Mouse (Mus musculus) spleen, adult 2 months (tissue): ENCODE results near the gene Mif4gd. TPM values are rescaled to one million over a fixed set of nuclear protein-coding genes. Genes with fewer than 3 reads are reported as not detected.

Source experiments
- DNase-seq, 2 experiments: peaks; one replicate each; pipeline versions ENCODE4 v3.0.0 to v3.0.0-alpha.2; 2012 to 2021; ENCODE audit warnings: low spot score in 2 of 2, low read depth in 1 of 2
- H3K27ac ChIP-seq: fragments of 200-500 bp; 2 replicates; pipeline ENCODE4 v1.5.1; 2012; ENCODE audit warnings: low read length, inconsistent platforms; ENCODE audit not compliant: insufficient read depth
- H3K27me3 ChIP-seq: fragments of 200-500 bp; 2 replicates; pipeline ENCODE4 v1.6.1; 2012; ENCODE audit warnings: mild to moderate bottlenecking, moderate library complexity, low read length, inconsistent platforms; ENCODE audit not compliant: control insufficient read depth, insufficient read depth
- H3K36me3 ChIP-seq: fragments of 200-500 bp; 2 replicates; pipeline ENCODE4 v1.6.1; 2012; ENCODE audit warnings: mild to moderate bottlenecking, low read length, inconsistent platforms; ENCODE audit not compliant: control insufficient read depth, insufficient read depth
- H3K4me1 ChIP-seq: fragments of 200-500 bp; 2 replicates; pipeline ENCODE4 v1.6.1; 2011; ENCODE audit warnings: inconsistent platforms; ENCODE audit not compliant: control insufficient read depth, insufficient read depth, insufficient read length
- H3K4me3 ChIP-seq: fragments of 200-500 bp; 2 replicates; pipeline ENCODE4 v1.5.1; 2011; ENCODE audit warnings: mild to moderate bottlenecking, inconsistent platforms; ENCODE audit not compliant: insufficient read depth, insufficient read length; ENCODE audit errors: extremely low read depth
- CTCF ChIP-seq: fragments of 200-500 bp; IDR thresholded peaks from 2 replicates; pipeline ENCODE4 v1.5.1; 2011; ENCODE audit warnings: mild to moderate bottlenecking, inconsistent platforms; ENCODE audit not compliant: insufficient read depth, insufficient read length, insufficient replicate concordance; ENCODE audit errors: extremely low read depth
- POLR2A ChIP-seq: fragments of 200-500 bp; IDR thresholded peaks from 2 replicates; pipeline ENCODE4 v1.6.1; 2011; ENCODE audit warnings: low read depth, low read length, inconsistent platforms
- WGBS: fragments of 180-500 bp; shearing (Covaris S2); methylation state at CpG from one replicate; pipeline ENCODE4 v1.1.7; 2018; 5-methylcytosine and 5-hydroxymethylcytosine counted together
- polyA plus RNA-seq: library from polyadenylated mRNA; depleted of rRNA; stranded (reverse); fragments of >200 nt; gene quantifications from 2 replicates; pipeline ENCODE4 v1.2.3, GENCODE M21; 2012

Gene Mif4gd
- polyA plus RNA-seq, 1 experiment: 175 TPM

DNA sequence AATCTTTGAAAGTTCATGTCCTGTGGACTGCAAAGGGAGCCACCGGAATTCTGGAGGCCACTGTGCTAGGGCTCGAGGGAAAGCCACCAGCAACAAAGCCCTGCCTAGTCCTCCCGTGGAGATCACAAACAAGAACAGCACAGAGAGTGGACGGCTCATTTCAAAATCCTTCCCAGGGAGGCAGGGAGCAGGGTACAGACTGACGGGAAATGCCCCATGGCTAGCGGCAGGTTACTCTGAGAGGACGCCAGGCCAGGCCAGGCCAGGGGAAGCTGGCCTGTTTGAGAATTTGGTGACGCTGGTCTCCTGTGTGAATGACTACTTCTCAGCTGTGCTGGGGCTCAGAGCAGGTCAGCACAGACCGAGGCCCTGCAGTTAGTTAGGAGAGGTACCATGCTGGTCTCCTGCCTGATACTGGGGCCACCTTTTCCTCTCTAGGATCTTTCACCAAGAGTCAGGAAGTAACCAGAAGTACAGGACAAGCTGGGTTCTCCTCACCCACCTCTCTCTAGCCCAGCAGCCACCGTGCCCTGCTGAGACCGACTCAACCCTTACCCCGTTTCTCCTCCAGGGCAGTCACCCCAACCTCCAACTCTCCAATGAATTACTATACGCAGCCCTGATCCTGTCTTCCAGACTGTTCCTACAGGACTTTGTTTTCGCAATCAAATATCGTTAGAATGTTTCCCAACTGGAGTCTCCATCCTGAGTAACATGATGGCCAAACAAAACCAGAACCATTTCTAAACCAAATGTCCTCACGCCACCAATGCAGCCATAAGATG is 6.2 kb upstream of the Mif4gd start:
- Histone ChIP-seq H3K36me3 (peaks cover 49% of the 10 kb centered on the region), H3K4me1 (peaks cover 3% of the 10 kb centered on the region; the same call in 1 of the 2 replicates), H3K27me3 (no peaks in the 10 kb centered on the region), H3K4me3 (no peak overlapping the region), H3K27ac (no peak overlapping the region)
- DNase-seq: no peak
- TF ChIP-seq CTCF: no peak
- TF ChIP-seq POLR2A: no peak
- 95% methylated on average over 16 of the region's 16 CpGs for WGBS

DNA sequence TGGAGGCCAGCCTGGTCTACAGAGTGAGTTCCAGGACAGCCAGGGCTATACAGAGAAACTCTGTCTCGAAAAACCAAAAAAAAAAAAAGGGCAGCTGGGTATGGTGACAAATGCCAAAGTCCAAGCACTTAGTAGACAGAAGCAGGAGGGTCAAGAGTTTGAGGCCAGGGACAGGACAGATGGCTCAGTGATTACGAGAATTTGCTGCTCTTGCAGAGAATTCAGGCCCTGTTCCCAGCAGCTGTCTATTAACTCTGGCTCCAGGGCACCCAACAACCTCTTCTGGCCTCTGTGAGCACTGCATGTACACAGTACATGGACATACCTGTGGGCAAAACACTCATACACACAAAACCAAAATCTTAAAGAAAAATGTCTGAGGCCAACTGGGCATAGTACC is 5.2 kb upstream of the Mif4gd start:
- DNase-seq: no peak

DNA sequence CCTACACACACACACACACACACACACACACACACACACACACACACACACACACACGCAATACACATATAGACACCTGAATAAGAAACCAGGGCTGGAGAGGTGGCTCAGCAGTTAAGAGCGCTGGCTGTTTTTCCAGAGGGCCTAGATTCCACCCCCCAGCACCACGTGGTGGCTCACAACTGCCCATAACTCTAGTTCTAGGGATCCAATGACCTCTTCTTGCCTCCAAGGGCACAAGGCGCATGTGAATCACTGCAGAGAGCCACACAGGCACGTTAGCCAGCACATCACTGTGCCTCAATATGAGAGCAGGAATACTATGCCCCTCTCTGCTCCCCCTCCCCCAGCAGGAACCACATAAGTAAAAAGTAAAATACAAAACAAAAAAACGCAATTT is 4.1 kb upstream of the Mif4gd start:
- no peaks in the 10 kb centered on the region for H3K27me3 ChIP-seq
- DNase-seq: no peak
- peaks cover 12% of the 10 kb centered on the region; the same call in 1 of the 2 replicates for H3K4me1 ChIP-seq
- no peak overlapping the region for H3K27ac ChIP-seq
- WGBS: 93% methylated on average over 6 of the region's 6 CpGs
- peaks cover 36% of the 10 kb centered on the region for H3K36me3 ChIP-seq
- H3K4me3 ChIP-seq: no peak overlapping the region
- TF ChIP-seq POLR2A: no peak
- no peak for TF ChIP-seq CTCF

More for the DNA sequence above, 5.2 kb upstream of the Mif4gd start:
- Histone ChIP-seq H3K27ac (no peak overlapping the region), H3K4me1 (peaks cover 9% of the 10 kb centered on the region; the same call in 1 of the 2 replicates), H3K4me3 (no peak overlapping the region), H3K27me3 (no peaks in the 10 kb centered on the region), H3K36me3 (peaks cover 47% of the 10 kb centered on the region)
- TF ChIP-seq CTCF: no peak
- no peak for TF ChIP-seq POLR2A
- WGBS: 92% methylated on average over 2 of the region's 2 CpGs

- TF ChIP-seq POLR2A: no peak
- Histone ChIP-seq H3K4me1 (peaks cover 16% of the 10 kb centered on the region; the same call in 1 of the 2 replicates), H3K27ac (no peak overlapping the region), H3K4me3 (no peak overlapping the region), H3K27me3 (no peaks in the 10 kb centered on the region), H3K36me3 (peaks cover 37% of the 10 kb centered on the region)
- 94% methylated on average over 7 of the region's 7 CpGs for WGBS
- no peak for DNase-seq
Measured at GRCm38 (mm10) chr11:115616371-115616770, 3.6 kb upstream of the Mif4gd start.

- Histone ChIP-seq H3K27me3 (no peaks in the 10 kb centered on the region), H3K4me3 (no peak overlapping the region), H3K27ac (no peak overlapping the region), H3K4me1 (peaks cover 16% of the 10 kb centered on the region; the same call in 1 of the 2 replicates), H3K36me3 (peaks cover 34% of the 10 kb centered on the region)
- DNase-seq: no peak
- TF ChIP-seq POLR2A (no peak), CTCF (no peak)
- WGBS: 95% methylated on average over 6 of the region's 6 CpGs
Measured at GRCm38 (mm10) chr11:115615875-115616274, 3.1 kb upstream of the Mif4gd start.

DNA sequence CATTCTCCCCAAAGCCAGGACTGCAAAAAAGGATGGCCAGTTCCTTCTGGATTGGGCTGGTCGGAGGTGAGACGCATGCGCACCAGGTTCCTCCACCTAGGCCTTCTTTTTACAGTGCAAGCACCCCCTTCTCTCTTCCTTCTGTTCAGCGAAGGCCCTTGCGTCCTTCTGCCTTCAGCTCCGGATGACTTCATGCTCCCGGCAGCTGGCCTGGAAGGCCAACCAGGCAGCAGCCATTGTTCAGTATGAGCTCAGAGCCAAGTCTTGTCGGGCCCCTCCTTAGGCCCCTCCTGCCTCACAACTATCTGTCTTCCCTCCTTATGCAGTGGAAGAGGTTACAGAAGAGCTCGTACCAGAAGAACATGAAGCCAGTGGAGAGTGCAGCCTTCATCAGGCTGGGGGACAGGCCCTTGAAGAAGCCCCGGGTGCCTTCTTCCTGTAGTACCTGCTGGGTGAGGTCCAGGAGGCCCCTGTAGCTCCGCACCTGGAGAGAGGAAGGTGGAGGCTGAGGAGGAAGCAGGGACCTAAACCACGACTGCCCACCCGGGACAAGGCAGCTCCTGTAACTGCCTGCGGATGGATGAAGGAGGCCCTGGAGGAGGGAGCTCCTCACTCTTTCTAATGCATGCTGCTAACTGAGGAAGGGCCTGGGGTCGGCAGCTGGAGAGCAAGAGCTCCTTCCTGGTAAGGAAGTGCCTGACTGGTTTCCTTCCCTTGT is 2.5 kb upstream of the Mif4gd start:
- Histone ChIP-seq H3K27me3 (no peaks in the 10 kb centered on the region), H3K4me1 (peaks cover 16% of the 10 kb centered on the region; the same call in 1 of the 2 replicates), H3K36me3 (peaks cover 31% of the 10 kb centered on the region), H3K4me3 (no peak overlapping the region), H3K27ac (no peak overlapping the region)
- DNase-seq: no peak
- 88% methylated on average over 15 of the region's 15 CpGs for WGBS
- TF ChIP-seq POLR2A: no peak
- TF ChIP-seq CTCF: no peak
